Mouse (Mus musculus) heart, postnatal 4 days (tissue): ENCODE measurements around the gene Apaf1. TPM values are rescaled to one million over a fixed set of nuclear protein-coding genes. Genes with fewer than 3 reads are reported as not detected.

Experiments
- DNase-seq: peaks from one replicate; pipeline ENCODE4 v3.0.0; 2021
- total RNA-seq, 2 experiments: library from RNA; stranded (reverse); gene quantifications; 2 replicates each; pipeline ENCODE4 v1.2.3; 2021

Apaf1 gene
- total RNA-seq, 2 experiments from 2014 or later, result 18.1 to 19.9 TPM

DNA sequence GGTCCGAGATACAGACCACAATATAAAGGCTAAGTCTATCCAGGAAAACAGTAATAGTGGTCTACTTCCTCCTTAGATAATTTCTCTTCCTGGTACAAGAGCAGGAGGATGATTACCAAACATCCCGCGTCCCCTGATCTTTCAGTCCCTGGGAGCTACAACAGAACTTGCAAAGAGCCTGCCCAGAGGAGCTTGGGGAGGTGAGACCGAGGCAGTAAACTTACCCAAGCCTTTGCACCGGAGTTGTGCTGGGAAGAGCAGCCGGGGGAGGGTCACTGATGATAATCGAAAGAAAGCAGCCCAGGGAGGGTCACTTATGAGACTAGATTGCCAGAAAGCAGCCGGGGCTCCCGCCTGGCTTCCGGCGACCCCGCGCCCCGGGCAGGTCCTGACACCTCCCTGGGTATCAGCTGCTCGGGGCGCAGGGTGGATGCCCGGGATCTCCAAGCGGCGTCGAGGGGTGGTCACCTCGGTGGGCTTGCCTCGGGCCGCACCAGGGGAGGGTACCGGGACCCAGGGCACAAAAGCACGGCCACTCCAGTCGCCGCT lies 537 bp downstream of the Apaf1 start:
- no peak for DNase-seq

DNA sequence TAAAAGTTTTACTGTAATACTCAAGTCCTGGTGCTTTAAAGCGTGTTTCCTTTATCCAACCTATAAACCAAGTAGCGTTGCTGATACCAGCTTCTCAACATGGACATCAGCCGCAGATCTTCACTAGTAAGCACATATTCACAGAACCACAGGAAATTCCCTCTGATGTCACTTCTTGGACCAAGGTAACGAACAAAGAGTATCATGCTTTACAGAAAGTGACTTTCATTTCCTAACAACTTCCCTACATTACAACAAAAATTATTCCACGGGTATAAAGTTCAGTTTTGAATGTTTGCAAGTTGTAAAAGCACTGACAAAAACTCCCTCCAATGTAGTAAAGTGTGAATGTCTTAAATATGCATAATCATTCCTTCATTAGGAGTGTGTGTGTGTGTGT lies 2.0 kb downstream of the Apaf1 start:
- DNase-seq, result no peak

DNA sequence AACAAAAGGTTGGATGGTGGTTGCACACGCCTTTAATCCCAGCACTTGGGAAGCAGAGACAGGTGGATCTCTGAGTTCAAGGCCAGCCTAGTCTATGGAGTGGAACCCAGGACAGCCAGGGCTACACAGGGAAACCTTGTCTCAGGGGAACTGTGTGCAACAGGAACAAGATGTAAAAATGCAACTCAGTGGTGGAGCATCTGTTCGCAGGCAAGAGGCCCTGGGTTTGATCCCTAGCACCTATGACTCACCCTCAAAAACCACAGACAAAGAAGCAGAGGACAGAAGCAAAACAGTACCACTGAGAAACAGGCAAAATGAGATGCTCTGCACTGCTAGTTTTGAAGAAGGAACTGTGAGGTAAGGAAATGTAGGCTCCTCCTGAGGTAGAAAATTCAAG lies 5.9 kb downstream of the Apaf1 start:
- no peak for DNase-seq

DNA sequence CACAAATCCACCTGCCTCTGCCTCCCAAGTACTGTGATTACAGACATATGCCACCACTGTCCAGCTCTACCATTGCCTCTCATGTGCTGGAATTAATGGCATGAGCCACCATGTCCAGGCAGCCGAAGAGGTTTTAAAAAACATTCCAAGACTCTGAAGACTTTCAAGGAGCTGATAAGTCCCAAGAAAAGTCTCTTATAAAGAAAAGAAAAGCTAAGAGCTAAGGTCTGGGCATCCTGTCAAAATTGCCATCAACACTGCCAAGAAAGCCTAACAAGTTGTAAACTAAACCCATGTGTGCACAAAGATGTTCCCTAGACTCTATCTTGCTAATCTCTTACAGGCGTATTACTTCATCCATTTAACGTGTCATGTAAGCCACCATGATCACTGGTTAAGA lies 9.2 kb downstream of the Apaf1 start:
- peak; percentile 38 for DNase-seq

DNA sequence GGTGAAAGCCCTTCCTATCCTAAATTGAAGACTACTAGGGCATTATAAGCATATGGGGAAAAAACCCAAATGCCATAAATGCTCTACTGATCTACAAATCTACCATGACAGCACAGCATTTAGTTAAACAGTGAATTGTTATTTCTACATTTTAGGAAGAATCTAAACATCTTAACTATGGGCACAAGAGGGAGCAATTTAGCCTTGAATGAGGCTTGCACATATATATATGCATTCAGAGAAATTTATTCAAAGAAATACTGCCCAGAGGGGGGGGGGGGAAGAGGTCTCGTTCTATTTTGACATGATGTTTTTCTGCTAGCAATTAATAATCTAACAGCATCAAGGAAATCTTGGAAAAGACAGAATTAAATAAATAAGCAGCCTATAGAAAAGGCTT lies 10.8 kb downstream of the Apaf1 start:
- DNase-seq, result no peak

DNA sequence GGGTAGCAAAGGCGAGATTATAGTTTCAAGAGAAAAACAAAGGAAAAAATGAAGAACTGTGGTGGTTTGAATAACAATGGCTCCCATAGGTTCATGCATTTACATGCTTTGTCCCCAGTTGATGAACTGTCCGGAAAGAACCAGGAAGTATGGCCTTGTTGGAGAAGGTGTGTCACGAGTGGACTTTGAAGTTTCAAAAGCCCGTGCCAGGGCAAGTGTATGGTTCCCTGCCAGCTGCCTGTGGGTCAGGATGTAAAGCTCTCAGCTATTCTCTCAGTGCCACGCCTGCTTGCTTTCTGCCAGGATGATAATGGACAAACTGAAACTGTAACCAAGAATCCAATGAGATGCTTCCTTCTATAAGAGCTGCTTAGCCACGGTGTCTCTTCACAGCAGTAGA lies 20.2 kb downstream of the Apaf1 start:
- no peak for DNase-seq

DNA sequence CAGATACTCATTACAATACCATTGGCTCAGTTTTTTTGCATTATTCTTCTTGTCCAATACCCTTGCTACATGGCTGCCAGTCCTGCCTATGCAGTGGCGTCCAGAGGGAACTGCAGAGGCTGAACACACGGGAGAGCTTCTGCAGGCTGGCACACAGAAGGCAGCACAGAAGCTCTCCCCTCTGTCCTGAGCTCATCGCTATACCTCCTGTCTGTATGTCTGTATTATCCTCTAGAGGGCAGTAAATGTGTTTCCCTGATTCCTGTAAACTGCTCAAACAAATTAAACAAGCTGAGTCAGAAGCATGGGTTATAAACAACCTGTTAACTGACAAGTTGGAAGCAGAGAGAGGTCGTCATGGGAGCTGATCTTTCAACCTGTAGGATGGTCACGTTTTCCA lies 21.8 kb downstream of the Apaf1 start:
- no peak for DNase-seq

DNA sequence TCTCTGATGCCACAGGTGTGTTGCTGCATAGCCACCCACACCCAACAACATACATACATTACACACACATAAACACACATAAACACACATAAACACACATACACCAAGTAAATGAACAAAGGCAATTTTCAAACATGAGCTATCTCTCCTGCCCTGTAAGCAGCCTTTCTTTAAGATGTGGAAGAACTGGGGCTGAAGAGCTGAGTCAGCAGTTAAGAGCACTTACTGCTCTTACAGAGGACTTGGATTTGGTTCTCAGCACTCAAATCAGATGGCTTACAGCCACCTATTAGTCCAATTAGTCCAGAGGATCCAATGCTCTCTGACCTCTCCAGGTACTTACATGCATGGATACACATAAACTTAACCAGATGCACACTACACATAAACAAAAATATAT lies 29.8 kb downstream of the Apaf1 start:
- DNase-seq, result no peak

DNA sequence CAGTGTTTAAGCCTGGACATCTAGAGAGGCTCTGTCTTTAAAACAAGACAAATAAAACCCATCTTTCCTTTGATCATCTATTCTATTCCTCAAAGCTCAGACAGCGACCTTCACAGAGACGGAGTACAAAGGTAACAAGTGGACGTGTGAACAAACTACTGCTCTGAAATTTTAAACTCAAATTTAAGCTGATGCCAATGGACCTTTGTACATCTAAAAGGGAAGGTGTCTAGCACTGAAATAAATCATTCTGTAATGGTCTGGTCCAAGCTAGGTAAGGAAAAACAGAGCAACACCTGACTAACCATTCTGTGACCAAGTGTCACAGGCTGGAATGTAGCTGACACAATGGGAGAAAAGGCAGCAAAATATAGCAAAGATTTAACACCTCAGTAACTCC lies 31.4 kb downstream of the Apaf1 start:
- no peak for DNase-seq

DNA sequence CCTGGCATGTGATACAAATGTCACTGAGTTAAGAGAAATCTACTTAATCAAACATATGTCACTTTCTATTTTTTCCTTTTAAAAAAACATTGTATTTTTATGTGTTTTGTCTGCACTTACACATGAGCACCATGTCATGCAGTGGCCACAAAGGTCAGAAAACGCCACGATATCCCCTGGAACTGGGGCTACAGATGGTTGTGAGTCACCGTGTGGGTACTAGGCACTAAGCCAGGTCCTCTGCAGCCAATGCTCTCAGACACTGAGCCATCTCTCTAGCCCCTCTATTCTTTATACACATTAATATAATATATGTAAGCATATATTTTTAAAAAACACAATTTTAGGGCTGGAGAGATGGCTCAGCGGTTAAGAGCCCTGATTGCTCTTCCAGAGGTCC lies 32.9 kb downstream of the Apaf1 start:
- DNase-seq, result no peak

DNA sequence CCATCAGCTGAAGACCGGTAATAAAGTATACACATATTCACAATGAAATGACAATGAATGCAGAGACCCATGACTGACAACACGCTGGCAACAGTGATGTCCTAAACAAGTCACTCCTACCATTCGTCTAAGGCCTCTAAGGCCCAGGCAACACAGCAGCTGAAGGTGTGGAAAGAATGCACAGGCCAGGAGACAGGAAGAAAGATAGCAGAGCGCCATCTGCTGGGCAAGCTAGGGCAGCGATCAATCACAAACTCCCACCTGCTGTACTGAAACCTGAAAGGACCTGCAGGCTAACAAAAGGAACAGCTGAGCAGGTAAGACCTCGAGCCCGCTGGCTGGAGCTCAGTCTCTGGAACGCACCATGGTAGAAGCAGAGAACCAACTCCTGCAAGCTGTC lies 48.6 kb downstream of the Apaf1 start:
- peak; percentile 73 for DNase-seq

DNA sequence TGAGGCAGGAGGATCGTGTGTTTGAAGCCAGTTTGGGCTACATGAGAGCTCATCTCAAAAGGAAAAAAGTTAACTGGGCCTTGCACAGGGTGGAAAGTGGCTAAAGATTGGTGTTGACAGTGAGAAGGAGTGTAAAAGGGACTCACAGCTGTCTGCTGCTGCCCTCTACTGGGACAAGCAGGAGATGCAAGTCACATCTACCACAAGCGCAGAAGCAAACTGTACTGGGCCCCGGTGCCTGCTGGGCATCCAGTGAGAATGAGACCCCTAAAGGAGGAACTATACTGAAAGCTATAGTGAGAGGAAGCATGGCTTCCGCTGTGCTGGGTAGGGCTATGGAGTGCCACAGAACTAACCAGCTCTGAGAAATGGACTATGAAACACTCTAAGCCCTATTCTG lies 50.2 kb downstream of the Apaf1 start:
- DNase-seq, result peak; percentile 86

DNA sequence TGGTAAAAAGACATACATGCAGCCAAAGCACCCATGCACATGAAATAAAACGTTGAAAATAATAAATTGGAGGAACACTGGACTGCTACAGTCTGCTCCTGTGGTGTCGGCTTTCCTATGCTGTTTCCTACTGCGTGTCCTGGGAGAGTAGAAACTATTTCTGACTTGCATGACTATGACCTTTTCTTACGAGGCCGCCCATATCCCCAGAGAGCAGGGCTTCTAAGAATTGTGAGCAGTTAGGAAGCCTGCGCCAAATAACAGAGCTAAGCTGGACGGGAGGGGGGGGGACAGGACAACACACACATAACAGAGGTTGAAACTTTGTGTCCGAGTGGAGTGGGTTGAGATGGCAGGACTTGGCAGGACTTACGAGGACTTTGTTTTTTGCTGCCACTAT lies 51.4 kb downstream of the Apaf1 start:
- peak; percentile 17 for DNase-seq

DNA sequence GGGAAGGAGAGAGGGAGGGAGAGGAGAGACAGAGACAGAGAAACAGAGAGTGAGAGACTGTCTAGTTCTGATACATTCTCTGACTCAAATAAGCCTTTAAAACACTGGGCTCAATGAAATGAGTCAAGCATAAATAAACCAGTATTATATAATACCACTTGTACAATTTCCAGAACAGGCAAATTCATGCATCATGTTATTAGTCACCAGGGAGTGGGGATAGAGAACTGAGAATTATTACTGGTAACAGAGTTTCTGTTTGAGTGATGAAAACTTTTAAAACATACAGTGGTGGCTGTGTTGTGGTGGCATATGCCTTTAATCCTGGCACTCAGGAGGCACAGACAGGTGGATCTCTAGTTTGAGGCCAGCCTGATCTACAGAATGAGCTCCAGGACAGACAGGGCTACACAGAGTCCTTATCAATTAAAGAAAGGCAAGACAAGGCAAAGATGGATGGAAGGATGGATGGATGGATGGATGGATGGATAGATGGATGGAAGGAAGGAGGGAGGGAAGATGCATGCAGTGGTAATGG lies 53.5 kb downstream of the Apaf1 start:
- DNase-seq, result no peak

DNA sequence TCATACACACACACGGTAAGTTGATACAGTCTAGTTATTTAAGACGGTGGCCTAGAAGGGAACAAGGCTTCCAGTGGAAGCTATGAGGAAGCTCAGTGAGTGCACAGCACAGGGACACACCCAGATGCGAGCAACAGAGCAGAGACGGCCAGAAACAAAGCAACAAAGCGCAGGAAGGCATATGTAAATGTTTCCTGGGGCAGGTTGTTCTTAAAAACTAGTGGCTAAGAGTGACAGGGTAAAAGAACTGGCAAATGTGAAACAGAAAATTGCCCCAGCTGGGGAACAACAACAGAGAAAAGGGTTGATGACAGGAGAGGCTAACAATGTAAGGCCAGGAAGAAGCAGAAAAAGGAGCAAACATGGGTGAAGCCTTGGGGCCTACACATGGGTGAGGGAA lies 54.6 kb downstream of the Apaf1 start:
- DNase-seq, result no peak

DNA sequence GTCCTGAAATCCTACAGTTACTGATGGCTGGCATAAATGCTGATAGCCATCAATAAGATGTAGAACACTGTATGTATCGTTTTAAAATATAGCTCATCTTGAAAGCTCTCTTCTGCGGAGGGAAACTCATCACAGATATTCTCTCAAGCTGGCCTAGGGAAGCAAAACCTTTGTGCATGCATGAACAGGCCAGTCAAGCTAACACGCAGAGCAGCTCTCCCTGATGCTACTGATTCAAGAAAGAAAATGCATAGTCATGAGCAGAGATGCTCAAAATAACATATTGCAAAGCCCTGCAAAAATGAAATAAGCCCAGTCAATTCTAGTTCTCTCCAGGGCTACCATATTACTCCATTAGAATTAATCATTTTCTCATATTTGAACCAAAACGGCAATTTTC lies 55.1 kb downstream of the Apaf1 start:
- no peak for DNase-seq

DNA sequence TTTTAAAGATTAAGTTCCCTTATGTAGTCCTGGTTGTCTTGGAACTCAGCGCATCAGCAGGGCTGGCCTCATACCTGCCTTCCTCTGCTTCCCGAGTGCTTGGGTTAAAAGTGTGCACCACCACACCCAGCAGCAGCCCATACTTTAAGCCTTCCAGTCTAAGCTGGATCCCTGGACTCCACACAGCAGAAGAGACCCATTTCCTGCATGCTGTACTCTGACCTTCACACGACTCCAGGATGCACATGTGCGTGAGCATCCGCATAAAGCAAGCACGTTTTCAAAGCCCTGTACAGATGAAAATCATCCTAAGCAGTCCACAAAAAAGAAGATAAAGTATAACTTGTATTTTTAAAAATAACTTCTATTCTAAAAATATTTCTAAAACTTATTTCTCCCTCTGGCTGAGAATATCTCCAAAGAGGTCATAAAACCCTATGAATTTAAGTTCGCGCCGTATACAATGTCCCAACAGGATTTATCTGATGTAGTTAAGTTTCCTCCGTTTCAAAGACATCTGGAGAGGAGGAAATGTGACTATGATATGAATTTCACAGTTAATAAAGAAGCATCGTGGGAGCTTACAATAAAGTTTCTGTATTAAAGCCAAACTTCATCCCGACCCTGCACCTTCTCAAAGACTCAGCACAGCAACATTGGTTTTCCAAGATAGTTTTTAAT lies 76.6 kb downstream of the Apaf1 start:
- DNase-seq, result no peak

DNA sequence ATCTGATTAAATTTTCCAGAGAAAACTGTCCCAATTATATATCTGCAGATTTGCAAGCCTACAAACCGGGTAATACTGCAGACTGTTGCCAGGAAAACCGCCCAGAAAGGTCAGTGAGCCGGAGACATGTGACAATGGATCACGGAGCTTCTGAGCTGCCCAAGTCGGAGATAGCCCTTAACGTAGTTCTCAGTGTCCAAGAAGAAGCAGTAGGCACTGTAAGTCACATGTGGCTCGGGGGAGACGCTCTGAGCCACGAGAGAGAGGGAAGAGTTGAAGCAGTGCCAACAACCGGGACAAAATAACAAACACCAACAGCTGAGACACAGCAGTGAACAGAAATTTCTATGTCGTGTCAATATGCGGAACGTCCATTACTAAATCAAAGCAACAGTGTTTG lies 81.1 kb downstream of the Apaf1 start:
- peak; percentile 15 for DNase-seq

DNA sequence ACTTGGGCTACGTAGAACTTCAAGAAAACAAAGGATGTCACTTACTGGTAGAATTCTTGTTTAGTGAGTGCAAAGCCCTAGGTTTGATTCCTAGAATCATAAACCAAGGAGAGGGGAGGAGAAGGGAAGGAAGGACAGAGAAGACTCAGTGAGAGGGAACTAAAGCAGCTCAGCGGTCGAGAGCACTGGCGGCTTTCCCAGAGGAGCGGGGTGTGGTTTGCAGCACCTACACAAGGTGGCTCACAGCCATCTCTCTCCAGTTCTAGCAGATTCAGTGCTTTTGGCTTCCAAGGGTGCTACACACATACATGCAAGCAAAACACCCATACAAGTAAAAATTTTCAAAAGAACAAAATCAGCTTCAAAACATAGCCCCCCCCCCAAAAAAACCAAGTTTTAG lies 82.7 kb downstream of the Apaf1 start:
- DNase-seq, result no peak

DNA sequence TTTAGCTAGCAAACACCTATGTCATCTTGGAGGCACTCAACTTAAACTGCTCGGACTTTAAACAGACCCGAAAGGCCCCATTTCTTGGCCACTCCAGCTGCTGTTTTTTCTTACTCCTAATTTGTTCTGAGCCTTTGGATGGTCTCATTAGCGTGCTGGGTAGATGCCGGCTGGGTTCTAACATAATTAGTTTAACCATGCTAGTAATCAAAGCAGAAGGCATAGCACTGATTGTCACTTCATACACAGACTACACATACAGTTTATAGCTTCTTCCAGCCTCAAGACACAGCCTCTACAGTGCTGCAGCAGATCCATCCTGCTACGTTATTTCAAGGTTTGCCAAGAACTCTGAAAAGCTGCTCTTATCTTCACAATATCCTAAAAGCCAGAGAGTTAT lies 88.7 kb downstream of the Apaf1 start:
- no peak for DNase-seq

DNA sequence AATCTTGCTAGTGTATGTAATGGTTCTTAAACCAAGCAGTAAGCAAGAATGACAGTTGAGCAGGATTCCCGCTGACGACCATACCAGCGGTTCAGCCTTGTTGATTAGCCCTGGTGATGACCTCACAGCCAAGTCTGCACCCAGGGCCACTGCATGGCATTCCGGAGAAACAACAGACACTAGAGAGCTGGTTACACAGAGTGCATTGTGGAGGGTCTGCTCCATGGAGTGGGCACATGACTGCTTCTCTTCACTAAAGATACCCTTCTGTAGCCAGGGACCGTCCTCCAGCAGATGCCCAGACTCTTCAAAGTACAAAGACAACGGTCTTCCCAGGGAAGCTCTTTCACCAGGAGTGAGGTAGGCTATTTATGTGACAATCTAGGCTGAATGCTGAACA lies 90.3 kb downstream of the Apaf1 start:
- DNase-seq, result no peak

DNA sequence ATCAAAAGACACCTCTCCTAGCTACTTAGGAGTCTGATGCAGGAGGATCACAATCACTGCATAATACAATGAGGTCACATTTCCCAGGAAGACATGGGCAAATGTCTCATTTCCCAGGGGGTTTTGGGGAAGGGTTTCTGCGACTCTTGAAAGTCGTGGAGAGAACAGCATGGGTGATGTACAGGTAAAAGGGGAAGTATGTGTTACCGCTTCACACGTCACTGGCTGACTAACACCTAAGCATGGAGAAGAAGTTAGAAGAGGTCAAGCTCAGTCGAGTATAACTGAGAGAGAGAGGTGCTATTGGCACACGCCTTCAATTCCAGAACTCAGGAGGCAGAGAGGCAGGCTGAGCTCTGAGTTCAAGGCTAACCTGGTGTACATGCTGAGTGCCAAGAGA lies 92.2 kb downstream of the Apaf1 start:
- DNase-seq, result no peak

DNA sequence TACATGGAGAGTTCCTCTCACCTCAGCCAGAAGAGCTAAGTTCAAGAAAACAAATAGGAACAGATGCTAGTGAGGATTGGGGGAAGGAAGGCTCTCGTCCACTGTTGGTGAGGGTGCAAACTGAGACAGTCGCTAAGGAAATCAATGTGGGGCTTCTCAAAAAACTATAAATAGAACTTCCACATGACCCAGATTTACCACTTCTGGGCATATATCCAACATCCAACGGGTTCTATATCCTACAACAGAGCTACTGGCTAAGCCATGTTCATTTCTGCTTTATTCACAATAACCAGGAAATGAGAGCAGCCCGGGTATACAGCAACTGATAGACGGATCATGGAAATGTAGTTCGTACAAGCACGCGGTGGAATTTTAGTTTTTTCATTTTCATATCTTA lies 99.5 kb downstream of the Apaf1 start:
- DNase-seq, result no peak

DNA sequence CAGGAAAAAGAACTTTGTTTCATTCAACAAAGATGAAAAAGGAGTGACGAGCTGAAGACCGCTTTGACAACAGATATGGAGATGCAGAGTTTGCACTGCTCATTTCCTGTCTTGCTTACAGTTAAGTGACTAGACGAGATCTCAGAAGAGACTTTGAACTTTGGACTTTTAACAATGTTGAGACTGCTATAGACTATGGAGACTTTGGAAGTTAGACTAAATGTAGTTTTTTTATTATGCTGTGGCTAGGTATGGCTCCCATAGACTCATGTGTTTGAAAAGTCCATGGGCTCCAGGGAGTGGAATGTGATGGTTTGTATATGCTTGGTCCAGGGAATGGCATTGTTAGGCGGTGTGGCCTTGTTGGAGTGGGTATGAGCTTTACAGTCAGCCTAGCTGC lies 100.8 kb downstream of the Apaf1 start:
- DNase-seq, result no peak

DNA sequence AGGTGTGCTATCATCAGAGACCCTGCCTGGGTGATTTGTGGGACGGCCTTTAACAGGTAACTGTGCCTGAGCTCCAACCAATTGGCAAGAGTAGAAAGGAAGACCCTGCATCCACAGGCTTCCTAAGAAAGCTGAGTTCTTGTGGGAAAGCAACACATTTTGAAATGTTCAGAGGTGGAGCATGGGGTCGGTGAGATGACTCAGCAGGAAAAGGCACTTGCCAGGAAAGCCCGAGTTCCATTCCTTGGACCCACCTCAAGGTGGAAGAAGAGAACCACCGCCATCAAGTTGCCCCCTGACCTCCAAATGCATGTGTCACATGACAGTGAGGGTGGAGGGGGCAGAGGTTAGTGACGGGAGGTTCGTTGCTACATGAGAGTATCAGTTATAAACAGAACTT lies 108.1 kb downstream of the Apaf1 start:
- DNase-seq, result no peak
